Mouse (Mus musculus) liver, postnatal 0 days (tissue): ENCODE data around the gene Zfp281.

Source experiments
- CTCF ChIP-seq: sonication (generic); IDR thresholded peaks from 2 replicates; pipeline ENCODE4 v1.5.1; 2016; ENCODE audit warnings: antibody characterized with exemption, low read depth
- EP300 ChIP-seq: IDR thresholded peaks from 2 replicates; pipeline ENCODE4 v1.6.1; 2016; ENCODE audit warnings: antibody characterized with exemption, low read depth, mild to moderate bottlenecking

- TF ChIP-seq CTCF (no peak), EP300 (no peak)
Observed at GRCm38 (mm10) chr1:136617163-136617788, 7.4 kb upstream of the Zfp281 start.
